Mouse (Mus musculus): Measurements from ENCODE around the gene Zrsr2. TPM values are rescaled to one million over a fixed set of nuclear protein-coding genes. Genes with fewer than 3 reads are reported as not detected.
A peak's percentile ranks its signal among the peaks of the same experiment; 100 is the strongest.

Zrsr2 gene
- polyA plus RNA-seq, 1 experiment from 2014 or later: 53.1 TPM

DNA sequence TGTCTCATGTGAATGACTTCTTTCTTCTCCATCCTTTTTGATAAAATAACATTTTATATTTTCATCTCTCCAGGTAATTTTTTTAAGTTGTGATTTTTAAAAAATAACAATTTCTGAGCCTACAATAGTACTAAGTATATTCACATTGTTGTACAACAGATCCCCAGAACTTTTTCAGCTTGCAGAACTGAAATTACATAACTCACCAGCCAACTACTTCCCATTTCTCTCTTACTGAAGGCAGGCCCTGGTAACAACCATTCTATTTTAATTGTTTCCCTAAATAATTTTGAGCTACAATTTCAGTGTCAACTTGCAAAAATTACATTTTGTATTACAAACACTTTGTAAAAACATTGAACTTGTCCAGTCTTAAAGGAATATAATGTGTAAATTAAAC is 28.9 kb downstream of the Zrsr2 start:
- DNase-seq (no peak), ATAC-seq (ENCODE audit: insufficient read depth) (no peak)
- Histone ChIP-seq H3K27ac (ENCODE audit: low read depth) (no peak overlapping the region), H3K4me3 (ENCODE audit: low read depth, low read length) (no peak overlapping the region), H3K36me3 (ENCODE audit: insufficient read depth) (no peaks in the 10 kb centered on the region), H3K9ac (no peak overlapping the region), H3K4me2 (no peak overlapping the region), H3K27me3 (ENCODE audit: insufficient read depth, low read length) (no peaks in the 10 kb centered on the region), H3K4me1 (ENCODE audit: insufficient read depth) (no peaks in the 10 kb centered on the region), H3K9me3 (ENCODE audit: low read depth, low read length) (no peaks in the 10 kb centered on the region)
- no peak for TF ChIP-seq CTCF (IDR thresholded peaks at IDR 0.05; ENCODE audit: low read depth)

DNA sequence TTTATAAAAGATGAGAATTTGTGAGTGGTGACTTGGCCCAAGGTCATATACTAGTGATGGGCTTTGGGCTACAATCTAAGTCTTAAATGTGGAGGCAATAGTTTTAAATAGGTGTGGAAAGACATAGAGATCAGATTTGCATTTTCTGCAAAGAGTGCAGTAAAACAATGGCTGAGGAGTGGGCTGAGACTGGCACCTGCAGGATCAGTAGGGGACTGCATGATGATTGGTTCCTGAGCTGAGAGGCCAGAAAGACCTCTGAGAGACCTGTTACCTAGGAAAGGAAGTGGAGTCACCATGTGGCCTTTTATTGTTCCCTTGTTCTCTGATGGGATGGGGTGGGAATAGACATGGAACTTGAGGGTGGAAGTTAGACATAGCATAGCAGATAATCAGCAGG is 45.7 kb downstream of the Zrsr2 start:
- Histone ChIP-seq H3K27me3 (ENCODE audit: insufficient read depth, low read length) (no peaks in the 10 kb centered on the region), H3K27ac (ENCODE audit: low read depth) (no peak overlapping the region), H3K36me3 (ENCODE audit: insufficient read depth) (no peaks in the 10 kb centered on the region), H3K9ac (no peak overlapping the region), H3K4me1 (ENCODE audit: insufficient read depth) (no peaks in the 10 kb centered on the region), H3K4me2 (no peak overlapping the region), H3K4me3 (ENCODE audit: low read depth, low read length) (no peak overlapping the region), H3K9me3 (ENCODE audit: low read depth, low read length) (no peaks in the 10 kb centered on the region)
- TF ChIP-seq CTCF (IDR thresholded peaks at IDR 0.05; ENCODE audit: low read depth): peak; percentile 58
- DNase-seq (peak; percentile 31), ATAC-seq (ENCODE audit: insufficient read depth) (no peak)

DNA sequence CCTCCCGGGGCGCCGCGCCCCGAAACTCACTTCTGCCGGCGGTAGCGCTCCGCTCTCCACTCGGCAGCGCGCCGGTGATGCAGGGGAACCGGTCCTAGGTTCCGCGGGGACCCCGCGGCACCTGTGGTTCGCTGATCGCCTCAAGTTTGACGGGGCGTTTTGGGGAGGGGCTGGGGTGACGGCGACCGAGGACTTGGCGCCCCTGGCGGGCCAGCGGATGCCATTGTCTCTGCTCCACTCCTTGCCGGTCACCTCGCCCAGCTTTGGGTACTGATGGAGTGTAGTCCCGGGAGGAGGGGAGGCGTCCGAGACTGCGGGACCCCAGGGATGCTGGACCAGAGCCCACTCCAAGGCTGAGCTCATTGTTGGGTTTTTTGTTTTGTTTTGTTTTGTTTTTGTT is 49.1 kb downstream of the Zrsr2 start:
- H3K27me3 ChIP-seq (ENCODE audit: insufficient read depth, low read length): no peaks in the 10 kb centered on the region
- WGBS: 7% methylated on average over 34 of the region's 34 CpGs
- peak; percentile 14; the same call in 1 of the 2 replicates for TF ChIP-seq CTCF (IDR thresholded peaks at IDR 0.05; ENCODE audit: low read depth)
- no peaks in the 10 kb centered on the region for H3K36me3 ChIP-seq (ENCODE audit: insufficient read depth)
- H3K4me3 ChIP-seq (ENCODE audit: low read depth, low read length): peak overlapping the region; percentile 54
- ATAC-seq (ENCODE audit: insufficient read depth) (peak; percentile 25), DNase-seq (peak; percentile 42)
- H3K9ac ChIP-seq: peak overlapping the region; percentile 56
- peak overlapping the region; percentile 58; the same call in 1 of the 2 replicates for H3K27ac ChIP-seq (ENCODE audit: low read depth)
- H3K4me1 ChIP-seq (ENCODE audit: insufficient read depth): no peaks in the 10 kb centered on the region
- H3K9me3 ChIP-seq (ENCODE audit: low read depth, low read length): no peaks in the 10 kb centered on the region
- peak overlapping the region; percentile 61 for H3K4me2 ChIP-seq

DNA sequence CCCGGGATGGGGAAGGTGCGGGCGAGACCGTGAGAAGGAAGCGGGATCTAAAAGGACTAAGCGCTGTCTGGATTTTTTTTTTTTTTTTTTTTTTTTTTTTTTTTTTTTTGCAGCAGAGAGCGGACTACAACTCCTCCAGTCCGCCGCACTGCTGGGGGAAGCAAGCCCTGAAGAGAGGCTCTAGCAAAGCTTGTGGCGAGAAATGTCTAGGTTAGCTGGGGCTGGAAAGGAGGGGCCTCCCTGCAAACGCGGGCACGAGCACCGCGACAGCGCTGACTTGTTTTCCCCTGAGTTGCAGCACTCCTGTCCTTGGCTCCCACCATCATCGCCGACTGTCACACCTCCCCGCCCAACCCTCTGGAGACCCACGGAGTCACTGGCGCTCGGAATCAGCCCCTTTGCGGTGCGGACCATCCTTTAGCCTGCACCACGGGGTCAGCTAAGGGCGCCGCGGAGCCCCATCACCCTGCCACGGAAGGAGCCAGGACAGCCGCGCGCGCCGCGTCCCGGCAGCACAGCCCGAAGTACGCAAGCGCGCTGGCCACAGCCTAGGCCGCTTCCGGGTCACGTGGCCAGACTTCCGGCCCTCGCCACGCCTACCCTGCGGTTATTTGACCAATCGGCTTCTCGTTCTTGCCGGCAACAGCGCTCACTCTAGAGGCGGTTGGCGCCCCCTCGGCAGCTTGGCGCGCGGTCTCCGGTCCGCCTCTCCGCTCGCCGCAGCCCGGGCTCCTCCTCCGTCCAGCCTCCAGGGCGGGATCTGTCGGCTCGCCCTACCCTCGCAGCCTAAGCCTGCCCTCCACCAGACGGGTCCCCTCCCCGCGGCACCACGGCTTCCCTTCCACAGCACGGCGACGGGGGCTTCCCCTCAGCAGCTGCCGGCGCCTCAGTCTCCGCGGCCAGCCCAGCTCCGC is 49.9 kb downstream of the Zrsr2 start, which contains the start of gene Ap1s2:
Gene Ap1s2, plus strand, starts transcription at position 681 of the 914 bp plus-strand sequence.
- Histone ChIP-seq H3K27me3 (ENCODE audit: insufficient read depth, low read length) (no peaks in the 10 kb centered on the region), H3K4me1 (ENCODE audit: insufficient read depth) (no peaks in the 10 kb centered on the region), H3K4me3 (ENCODE audit: low read depth, low read length) (peak within 1 kb of the TSS; percentile 54), H3K4me2 (peak within 1 kb of the TSS; percentile 61), H3K36me3 (ENCODE audit: insufficient read depth) (no peaks in the 10 kb centered on the region), H3K9me3 (ENCODE audit: low read depth, low read length) (no peaks in the 10 kb centered on the region), H3K27ac (ENCODE audit: low read depth) (peak within 1 kb of the TSS; percentile 58; the same call in 1 of the 2 replicates), H3K9ac (peak within 1 kb of the TSS; percentile 56)
- 12% methylated on average over 53 of the region's 80 CpGs for WGBS
- ATAC-seq (ENCODE audit: insufficient read depth): peak; percentile 99
- DNase-seq: peak; percentile 95
- TF ChIP-seq CTCF (IDR thresholded peaks at IDR 0.05; ENCODE audit: low read depth): peak; percentile 21

DNA sequence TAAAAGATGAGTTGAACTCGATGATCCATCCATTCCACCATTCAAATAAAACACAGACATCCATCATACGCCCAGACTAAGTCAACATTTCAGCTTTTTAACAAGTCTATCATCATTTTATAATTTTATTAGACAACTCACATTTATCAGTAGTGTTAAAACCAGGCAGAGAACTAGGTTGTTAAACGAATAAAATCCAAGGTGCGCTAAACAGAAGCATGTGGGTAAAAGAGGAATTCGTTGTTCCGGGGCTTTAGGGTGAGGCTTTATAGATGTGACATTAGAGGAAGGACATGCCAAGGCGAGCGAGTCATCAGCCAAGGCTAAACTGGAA is 50.5 kb downstream of the Zrsr2 start:
- H3K4me1 ChIP-seq (ENCODE audit: insufficient read depth): no peaks in the 10 kb centered on the region
- peak; percentile 23 for DNase-seq
- no peak for TF ChIP-seq CTCF (IDR thresholded peaks at IDR 0.05; ENCODE audit: low read depth)
- no peak for ATAC-seq (ENCODE audit: insufficient read depth)
- H3K36me3 ChIP-seq (ENCODE audit: insufficient read depth): no peaks in the 10 kb centered on the region
- no peaks in the 10 kb centered on the region for H3K27me3 ChIP-seq (ENCODE audit: insufficient read depth, low read length)
- H3K4me2 ChIP-seq: peak overlapping the region; percentile 58
- peak overlapping the region; percentile 54 for H3K4me3 ChIP-seq (ENCODE audit: low read depth, low read length)
- H3K27ac ChIP-seq (ENCODE audit: low read depth): no peak overlapping the region; the same call in 1 of the 2 replicates
- 19% methylated on average over 8 of the region's 8 CpGs for WGBS
- no peaks in the 10 kb centered on the region for H3K9me3 ChIP-seq (ENCODE audit: low read depth, low read length)
- H3K9ac ChIP-seq: 0 out of 2 replicates have a peak overlapping the region, but pooled peaks have one; percentile 52

DNA sequence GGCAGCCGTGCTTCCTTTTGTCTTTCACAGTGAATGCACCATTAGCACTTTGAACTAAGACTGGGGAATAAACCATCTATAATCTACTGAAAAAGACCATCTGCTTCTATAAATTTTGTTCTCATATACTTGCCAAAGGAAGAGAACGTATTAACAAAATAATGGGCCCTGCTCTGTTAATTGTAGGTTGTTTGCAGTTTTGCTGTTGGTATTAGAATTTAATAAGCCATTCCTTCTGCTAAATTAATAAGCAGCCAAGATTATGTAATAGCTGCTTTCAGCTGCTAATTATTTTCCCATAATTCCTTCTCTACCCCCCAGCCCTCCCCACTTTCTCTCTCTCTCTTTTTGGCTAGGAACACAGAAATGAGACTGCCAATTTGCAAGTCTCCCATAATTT is 51.6 kb downstream of the Zrsr2 start:
- no peaks in the 10 kb centered on the region for H3K27me3 ChIP-seq (ENCODE audit: insufficient read depth, low read length)
- no peaks in the 10 kb centered on the region for H3K9me3 ChIP-seq (ENCODE audit: low read depth, low read length)
- no peak overlapping the region for H3K4me2 ChIP-seq
- 84% methylated on average over 2 of the region's 2 CpGs for WGBS
- H3K36me3 ChIP-seq (ENCODE audit: insufficient read depth): no peaks in the 10 kb centered on the region
- H3K9ac ChIP-seq: no peak overlapping the region
- no peak overlapping the region for H3K4me3 ChIP-seq (ENCODE audit: low read depth, low read length)
- DNase-seq (no peak), ATAC-seq (ENCODE audit: insufficient read depth) (no peak)
- no peak for TF ChIP-seq CTCF (IDR thresholded peaks at IDR 0.05; ENCODE audit: low read depth)
- H3K27ac ChIP-seq (ENCODE audit: low read depth): no peak overlapping the region
- no peaks in the 10 kb centered on the region for H3K4me1 ChIP-seq (ENCODE audit: insufficient read depth)

DNA sequence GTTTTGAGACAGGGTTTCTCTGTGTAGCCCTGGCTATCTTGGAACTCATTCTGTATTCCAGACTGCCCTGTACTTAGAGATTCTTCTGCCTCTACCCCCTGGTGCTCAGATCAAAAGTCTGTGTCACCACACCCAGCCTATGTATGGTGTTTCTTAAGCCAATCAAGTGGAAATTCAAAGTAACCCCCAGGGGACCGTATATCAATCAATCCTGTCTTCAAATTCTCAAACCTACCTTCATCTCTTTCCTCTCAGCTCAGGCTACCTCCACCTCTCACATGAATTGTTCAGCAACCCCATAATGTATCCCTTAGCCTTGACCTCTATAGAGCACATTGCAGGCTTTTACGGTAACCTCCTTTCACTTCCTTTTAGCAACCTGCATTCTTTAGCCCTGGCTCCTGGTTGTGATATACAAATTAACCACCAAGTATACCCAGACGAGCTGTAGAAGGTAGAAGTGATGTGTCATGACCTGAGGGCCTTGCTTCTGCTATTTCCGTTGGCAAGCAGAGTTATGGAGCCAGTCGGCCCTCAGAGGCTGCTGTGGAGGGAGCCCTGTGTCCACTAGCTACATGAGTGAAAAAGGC is 58.9 kb downstream of the Zrsr2 start:
- no peaks in the 10 kb centered on the region for H3K27me3 ChIP-seq (ENCODE audit: insufficient read depth, low read length)
- DNase-seq: no peak

More for the DNA sequence above, 58.9 kb downstream of the Zrsr2 start:
- ATAC-seq (ENCODE audit: insufficient read depth): no peak
- Histone ChIP-seq H3K27ac (ENCODE audit: low read depth) (no peak overlapping the region), H3K4me1 (ENCODE audit: insufficient read depth) (no peaks in the 10 kb centered on the region), H3K4me3 (ENCODE audit: low read depth, low read length) (no peak overlapping the region), H3K9ac (no peak overlapping the region), H3K4me2 (no peak overlapping the region), H3K36me3 (ENCODE audit: insufficient read depth) (no peaks in the 10 kb centered on the region), H3K9me3 (ENCODE audit: low read depth, low read length) (no peaks in the 10 kb centered on the region)
- no peak for TF ChIP-seq CTCF (IDR thresholded peaks at IDR 0.05; ENCODE audit: low read depth)
- 56% methylated on average over 5 of the region's 5 CpGs for WGBS

All from lung, embryonic 14.5 days (tissue).